Mouse (Mus musculus) right cerebral cortex, adult 2 months (tissue): Measurements from ENCODE around the gene Cldn34c2.
"Not testable (repeated sequence)": the region's sequence is repeated elsewhere in the genome, so short reads cannot be mapped to it uniquely, and the experiment has no call there.

Source experiments
- DNase-seq, 2 experiments: peaks; one replicate each; pipeline ENCODE4 v3.0.0; 2021 to 2022; ENCODE audit warnings: low spot score in 2 of 2

Gene Cldn34c2

GRCm38 (mm10) chrX:123581400-123581799 lies at the start of gene Cldn34c2:
Gene Cldn34c2 (plus strand): TSS chrX:123581700.
- not testable (repeated sequence) for DNase-seq

GRCm38 (mm10) chrX:123551378-123551777 lies 30.1 kb upstream of the Cldn34c2 start:
- DNase-seq: not testable (repeated sequence)

- DNase-seq: peak in 1 of 2 experiments; percentile 1
These were observed 30.8 kb downstream of the Cldn34c2 start for GRCm38 (mm10) chrX:123612158-123612828.
